Mouse (Mus musculus): ENCODE data around the gene Ptprf.

DNA sequence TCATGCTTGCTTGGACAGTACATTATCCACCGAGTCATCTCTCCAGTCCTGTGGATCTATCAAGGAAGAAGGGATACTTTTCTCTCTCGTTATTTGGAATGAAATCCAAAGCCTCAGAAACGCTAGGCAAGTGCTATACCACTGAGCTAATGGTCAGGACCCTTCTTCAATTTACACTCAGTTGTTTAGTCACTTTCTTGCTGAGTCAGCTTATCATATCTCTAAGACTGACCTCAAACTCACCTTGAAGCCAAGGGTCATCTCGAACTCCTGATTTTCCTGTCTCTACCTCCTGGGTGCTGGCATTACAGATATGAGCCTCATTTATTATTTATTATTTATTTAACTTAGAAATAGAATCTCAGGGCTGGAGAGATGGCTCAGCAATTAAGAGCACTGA is 25.5 kb upstream of the Ptprf start:
- TF ChIP-seq CTCF (IDR thresholded peaks at IDR 0.05; ENCODE audit: low read depth, low read length) = no peak
- no peak for TF ChIP-seq POLR2A (IDR thresholded peaks at IDR 0.05; ENCODE audit: insufficient read depth, low read length)

All from ES-Bruce4 (cell line).